Mouse (Mus musculus): ENCODE results near the gene Gpr63. TPM values are rescaled to one million over a fixed set of nuclear protein-coding genes. Genes with fewer than 3 reads are reported as not detected.
"Not testable (repeated sequence)": the region's sequence is repeated elsewhere in the genome, so short reads cannot be mapped to it uniquely, and the experiment has no call there.

Gpr63 gene
- total RNA-seq (2021): 10 to 100 TPM; 42.9 to 44.1 TPM

- DNase-seq (ENCODE audit: extremely low spot score in 1 of 2, low spot score in 1 of 2): peak; percentile 64 to 76
These were observed at the start of gene Gpr63 for GRCm38 (mm10) chr4:24966299-24966991. Gpr63 (plus strand) TSS chr4:24966407.

DNA sequence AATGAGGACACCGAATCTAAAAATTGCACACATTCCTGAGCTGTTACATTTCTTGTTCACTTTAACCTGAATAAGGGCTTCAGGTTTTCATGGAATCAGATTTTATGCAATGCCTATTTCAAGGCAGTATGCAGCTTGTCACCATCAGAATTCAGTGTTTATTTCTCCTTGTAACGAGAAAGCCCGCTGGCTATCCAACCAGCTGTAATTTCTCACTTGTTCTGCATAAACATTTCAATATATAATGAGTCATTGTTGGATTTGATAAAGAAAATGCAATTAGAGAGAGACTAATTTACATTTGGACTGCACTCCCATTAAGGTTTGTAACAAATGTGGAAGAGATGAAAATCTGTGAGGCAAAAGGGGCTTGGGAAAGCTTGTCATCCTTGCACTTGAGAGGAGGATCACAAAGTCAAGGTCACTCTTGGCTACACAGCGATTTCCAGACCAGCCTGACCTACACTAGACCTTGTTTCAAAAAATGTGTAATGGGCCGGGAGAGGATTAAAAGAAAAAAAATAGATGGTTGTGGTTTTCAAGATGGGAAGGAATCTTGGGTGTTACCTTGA lies 46.1 kb upstream of the Gpr63 start:
- no peak for DNase-seq (ENCODE audit: extremely low spot score in 1 of 2, low spot score in 1 of 2)

DNA sequence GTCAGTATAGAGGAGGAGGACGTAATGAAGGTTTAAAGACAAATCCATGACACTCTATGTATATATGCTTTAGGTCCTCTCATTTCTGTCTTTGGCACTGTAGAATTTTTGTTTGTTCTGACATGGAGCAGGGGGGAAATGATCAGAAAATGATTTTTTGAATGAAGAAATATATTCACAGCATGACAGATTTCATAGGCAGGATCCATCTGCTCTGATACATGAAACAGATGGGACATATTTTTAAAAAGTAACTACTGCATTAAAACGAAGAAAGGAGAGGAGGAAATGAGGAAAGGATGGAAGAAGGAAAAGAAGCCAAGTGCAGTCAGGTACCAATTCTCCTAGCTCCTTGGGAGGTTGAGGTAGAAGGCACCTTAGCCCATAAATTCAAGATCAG lies 41.5 kb upstream of the Gpr63 start:
- no peak for DNase-seq (ENCODE audit: extremely low spot score in 1 of 2, low spot score in 1 of 2)

- DNase-seq (ENCODE audit: extremely low spot score in 1 of 2, low spot score in 1 of 2): no peak
These were observed 37.9 kb upstream of the Gpr63 start for GRCm38 (mm10) chr4:24928260-24928780.

GRCm38 (mm10) chr4:24928926-24929325 lies 37.3 kb upstream of the Gpr63 start:
- no peak for DNase-seq (ENCODE audit: extremely low spot score in 1 of 2, low spot score in 1 of 2)

- no peak for DNase-seq (ENCODE audit: extremely low spot score in 1 of 2, low spot score in 1 of 2)
These were observed 23.3 kb upstream of the Gpr63 start for GRCm38 (mm10) chr4:24942728-24943424.

DNA sequence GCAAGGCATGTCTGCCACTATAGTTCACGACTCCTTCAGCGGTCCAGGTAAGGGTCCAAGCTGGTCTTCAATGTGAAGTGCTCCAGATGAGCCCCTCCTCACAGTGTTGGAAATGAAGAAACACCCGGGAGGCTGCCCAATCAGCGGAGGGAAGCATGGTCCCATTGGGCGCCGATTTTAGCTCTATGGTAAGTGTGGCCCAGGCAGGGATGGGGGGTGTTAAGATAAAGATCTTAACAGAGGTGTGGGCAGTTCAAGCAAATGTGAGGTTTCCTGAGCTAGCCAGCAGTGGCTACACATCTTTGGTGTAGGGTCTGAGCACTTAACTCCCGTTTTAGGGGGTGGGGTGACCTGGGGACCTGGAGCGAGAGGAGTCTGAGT lies 299 bp upstream of the Gpr63 start:
- no peak for DNase-seq (ENCODE audit: extremely low spot score in 1 of 2, low spot score in 1 of 2)

- DNase-seq (ENCODE audit: extremely low spot score in 1 of 2, low spot score in 1 of 2): no peak
These were observed 1.0 kb downstream of the Gpr63 start for GRCm38 (mm10) chr4:24967251-24967650.

- no peak for DNase-seq (ENCODE audit: extremely low spot score in 1 of 2, low spot score in 1 of 2)
These were observed 12.4 kb downstream of the Gpr63 start for GRCm38 (mm10) chr4:24978589-24978988.

DNA sequence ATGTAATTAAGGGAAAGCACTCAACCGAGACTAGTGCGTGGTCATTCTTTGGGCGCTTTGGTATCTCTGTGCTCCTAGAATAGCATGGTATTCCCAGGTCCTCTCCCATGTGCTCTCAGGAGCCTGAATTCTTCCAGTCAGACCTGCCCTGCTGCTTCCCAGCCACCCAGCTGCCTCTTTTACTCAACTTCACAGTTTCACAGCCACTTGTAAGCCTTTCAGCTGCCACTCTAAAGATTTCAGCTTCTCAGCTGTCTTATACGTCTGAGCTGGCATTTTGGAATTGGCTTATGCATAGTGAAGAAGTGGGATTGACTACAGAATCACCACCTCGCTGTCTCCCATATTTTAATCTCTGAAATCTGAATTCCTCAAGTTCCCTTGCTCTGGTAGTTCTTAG lies 19.4 kb downstream of the Gpr63 start:
- DNase-seq (ENCODE audit: extremely low spot score in 1 of 2, low spot score in 1 of 2): no peak

GRCm38 (mm10) chr4:24991475-24991874 lies 25.3 kb downstream of the Gpr63 start:
- no peak for DNase-seq (ENCODE audit: extremely low spot score in 1 of 2, low spot score in 1 of 2)

- not testable (repeated sequence) for DNase-seq (ENCODE audit: extremely low spot score in 1 of 2, low spot score in 1 of 2)
These were observed 43.1 kb downstream of the Gpr63 start for GRCm38 (mm10) chr4:25009328-25009727.

DNA sequence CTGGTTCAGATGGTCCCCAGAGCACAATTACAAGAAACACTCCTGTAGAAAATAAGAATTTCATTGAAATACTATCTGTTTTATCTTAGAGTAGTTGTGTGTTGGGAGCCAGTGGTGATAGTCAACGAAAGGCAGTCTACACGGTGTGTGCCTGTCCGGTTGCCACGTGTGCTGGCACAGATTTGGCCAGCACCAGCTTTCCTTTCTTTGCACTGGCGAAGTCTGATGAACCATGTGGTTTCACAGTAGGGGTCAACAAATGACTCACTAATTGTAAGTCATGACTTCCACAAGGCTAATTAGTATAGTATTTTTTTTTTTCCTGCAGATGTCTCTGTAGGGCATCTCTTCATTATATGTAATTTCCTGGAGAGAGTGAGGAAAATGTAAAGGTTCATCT lies 45.6 kb downstream of the Gpr63 start:
- DNase-seq (ENCODE audit: extremely low spot score in 1 of 2, low spot score in 1 of 2): no peak

- DNase-seq (ENCODE audit: extremely low spot score in 1 of 2, low spot score in 1 of 2): no peak
These were observed 46.5 kb downstream of the Gpr63 start for GRCm38 (mm10) chr4:25012726-25013125.

DNA sequence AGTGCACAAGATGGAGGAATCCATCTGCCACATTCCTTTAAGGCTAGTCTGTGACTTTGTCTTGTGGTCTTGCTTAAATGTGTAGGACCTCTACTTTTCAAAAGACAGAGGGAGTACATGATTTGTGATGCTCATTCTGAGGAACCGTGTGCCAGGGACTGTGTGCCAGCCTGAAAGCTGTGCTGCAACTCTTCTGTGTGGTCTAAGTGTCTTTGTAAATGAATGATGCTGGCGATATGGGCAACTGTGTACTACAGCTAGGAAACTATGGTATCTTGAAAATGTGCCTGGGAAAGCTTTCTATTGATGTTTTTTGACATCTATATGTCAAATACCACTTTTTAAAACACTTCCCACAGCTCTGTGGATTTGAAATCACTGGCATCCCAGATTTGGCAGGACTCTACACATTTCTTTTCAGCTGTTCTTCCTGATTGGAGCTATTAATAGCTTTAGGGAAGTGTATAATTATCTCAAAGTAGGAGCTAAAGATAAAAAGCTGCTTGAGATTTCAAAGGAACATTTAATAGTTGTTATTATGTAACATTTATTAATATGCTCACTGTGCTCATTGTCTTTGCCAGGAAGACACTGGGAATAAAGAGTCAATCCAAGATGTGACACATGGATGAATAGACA lies 48.9 kb downstream of the Gpr63 start:
- DNase-seq (ENCODE audit: extremely low spot score in 1 of 2, low spot score in 1 of 2): no peak

GRCm38 (mm10) chr4:25028252-25028651 lies 62.0 kb downstream of the Gpr63 start:
- DNase-seq (ENCODE audit: extremely low spot score in 1 of 2, low spot score in 1 of 2): no peak

DNA sequence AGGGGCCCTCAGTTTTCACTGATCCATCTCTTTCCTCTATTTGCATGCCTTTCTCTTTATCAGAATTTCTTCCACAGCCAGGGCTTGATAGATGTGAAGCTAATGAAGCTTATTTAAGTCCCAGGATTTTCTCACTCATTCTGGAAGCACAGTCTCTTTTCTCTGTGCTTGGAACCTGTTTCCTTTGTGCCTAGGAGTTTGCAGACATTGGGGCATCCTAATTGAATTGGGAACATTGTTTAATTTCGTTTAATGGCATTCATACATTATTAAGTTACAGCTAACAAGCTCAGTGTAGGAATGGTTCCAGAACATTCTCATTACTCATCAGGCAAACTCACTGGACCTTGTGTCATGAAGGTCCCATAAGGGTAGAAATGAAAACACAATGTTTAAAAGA lies 62.5 kb downstream of the Gpr63 start:
- no peak for DNase-seq (ENCODE audit: extremely low spot score in 1 of 2, low spot score in 1 of 2)

DNA sequence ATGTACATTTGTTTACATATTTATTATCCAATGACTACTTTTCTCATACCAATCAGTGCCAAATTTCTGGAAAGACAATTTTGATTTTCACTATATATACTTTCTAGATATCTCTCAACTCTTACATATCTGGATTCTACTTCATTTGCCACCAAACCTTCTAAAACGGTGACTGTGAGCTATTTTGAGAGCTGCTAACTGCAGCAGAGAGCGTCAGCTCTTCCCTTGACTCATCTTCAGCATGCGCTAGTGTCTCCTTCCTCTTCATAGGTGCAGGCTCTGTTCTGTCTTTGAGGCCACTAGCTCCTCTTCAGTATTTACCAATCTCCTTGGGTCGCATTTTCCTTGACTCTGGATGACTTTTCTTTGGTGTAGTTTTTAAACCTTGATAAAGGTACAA lies 63.7 kb downstream of the Gpr63 start:
- no peak for DNase-seq (ENCODE audit: extremely low spot score in 1 of 2, low spot score in 1 of 2)

DNA sequence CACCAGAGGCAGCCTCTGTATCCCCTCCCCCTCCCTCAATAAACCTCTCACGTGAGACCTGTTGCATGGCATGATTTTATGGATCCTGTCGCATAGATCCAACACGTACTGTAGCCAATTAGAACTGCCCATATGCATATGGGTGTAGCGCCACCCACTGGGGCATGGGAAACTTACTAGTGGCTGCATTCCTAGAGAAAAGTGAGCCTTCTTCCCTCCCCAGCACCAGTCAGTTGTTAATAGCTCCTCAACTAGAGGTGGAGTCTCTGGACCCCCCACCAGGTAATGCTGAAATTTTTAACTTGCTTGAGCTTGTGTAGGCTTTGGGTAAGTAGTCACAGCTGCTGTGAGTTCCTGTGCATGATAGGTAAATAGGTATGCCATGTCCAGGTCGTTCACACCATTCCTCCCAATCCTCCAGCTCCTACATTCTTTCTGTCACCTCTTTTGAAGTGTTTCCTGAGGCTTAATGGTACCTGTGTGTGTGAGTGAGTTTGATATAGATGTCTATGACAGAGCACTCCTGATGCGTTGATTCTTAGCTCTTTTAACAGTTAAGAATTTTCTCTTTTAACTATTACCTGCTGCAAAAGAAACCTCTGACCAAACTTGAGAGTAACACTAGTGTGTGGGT lies 69.1 kb downstream of the Gpr63 start:
- no peak for DNase-seq (ENCODE audit: extremely low spot score in 1 of 2, low spot score in 1 of 2)

DNA sequence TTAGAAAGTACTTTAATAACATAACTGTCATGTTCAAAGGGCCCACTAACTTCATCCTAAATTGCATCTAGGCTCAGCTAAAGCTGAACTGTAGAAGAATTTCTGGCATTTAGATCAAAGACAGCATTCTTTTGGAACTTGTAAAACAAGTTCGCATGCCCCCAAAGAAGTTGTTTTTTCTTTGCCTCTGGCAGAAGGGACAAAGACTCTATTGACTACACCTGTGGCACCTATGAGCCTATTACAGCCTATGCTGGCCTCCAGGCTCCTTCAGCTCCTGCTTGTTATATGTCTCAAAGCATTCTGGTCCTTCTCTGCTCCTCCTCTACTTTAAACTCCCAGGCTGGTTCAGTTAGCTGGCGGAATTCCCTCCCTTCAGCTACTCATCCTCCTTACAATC lies 69.6 kb downstream of the Gpr63 start:
- no peak for DNase-seq (ENCODE audit: extremely low spot score in 1 of 2, low spot score in 1 of 2)

DNA sequence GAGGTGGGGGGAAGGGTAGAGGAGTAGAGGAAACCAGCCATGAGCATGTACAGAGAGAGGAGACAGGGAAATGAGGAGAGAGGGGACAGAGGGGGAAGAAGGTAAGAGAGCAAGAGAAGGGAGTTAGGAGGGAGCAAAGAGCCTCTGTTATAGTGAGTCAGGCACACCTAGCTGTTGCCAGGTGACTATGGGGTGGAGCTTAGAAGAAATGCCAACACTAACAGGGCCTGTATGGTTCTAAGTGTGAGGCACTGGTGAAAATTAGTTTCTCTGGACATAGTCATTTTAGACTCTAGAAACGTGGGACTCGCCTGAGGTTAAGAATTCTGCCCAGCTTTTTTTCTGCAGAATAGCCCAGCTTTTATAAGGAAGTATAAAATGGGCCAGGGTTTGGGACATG lies 71.1 kb downstream of the Gpr63 start:
- DNase-seq (ENCODE audit: extremely low spot score in 1 of 2, low spot score in 1 of 2): no peak
